Mouse (Mus musculus) intestine, embryonic 16.5 days (tissue): ENCODE measurements at regions not wholly inside any gene's neighbourhood (a gene's known extent, or its start where the extent isn't known, plus 50 kb on each side); places are given as distances from the start of the nearest gene placed in this dataset.
"Not testable (repeated sequence)": the region's sequence is repeated elsewhere in the genome, so short reads cannot be mapped to it uniquely, and the experiment has no call there.

Source experiments
- ATAC-seq: fragments of 200-750 bp; cut with Nextera tagmentation; 2 replicates; pipeline ENCODE4 v1.8.0; 2017; ENCODE audit warnings: moderate TSS enrichment, moderate library complexity
- H3K27ac ChIP-seq: fragments of 300-500 bp; sonication (generic); 2 replicates; pipeline ENCODE4 v1.5.1; 2014; ENCODE audit warnings: mild to moderate bottlenecking, low read length
- H3K27me3 ChIP-seq: fragments of 300-500 bp; sonication (generic); replicated peaks from 2 replicates; pipeline ENCODE4 v1.6.1; 2014; ENCODE audit warnings: low read length, control low read depth, mixed read lengths; ENCODE audit not compliant: control insufficient read depth, insufficient read depth
- H3K36me3 ChIP-seq: fragments of 300-500 bp; sonication (generic); 2 replicates; pipeline ENCODE4 v1.6.1; 2014; ENCODE audit warnings: low read length, control low read depth; ENCODE audit not compliant: control insufficient read depth, insufficient read depth
- H3K4me1 ChIP-seq: fragments of 300-500 bp; sonication (generic); 2 replicates; pipeline ENCODE4 v1.6.1; 2014; ENCODE audit warnings: low read length, control low read depth, mixed read lengths; ENCODE audit not compliant: control insufficient read depth, insufficient read depth
- H3K4me2 ChIP-seq: fragments of 300-500 bp; sonication (generic); 2 replicates; pipeline ENCODE4 v1.6.1; 2014; ENCODE audit warnings: low read depth, low read length, control low read depth
- H3K4me3 ChIP-seq: fragments of 300-500 bp; sonication (generic); 2 replicates; pipeline ENCODE4 v1.5.1; 2014; ENCODE audit warnings: mild to moderate bottlenecking, low read length
- H3K9ac ChIP-seq: fragments of 300-500 bp; sonication (generic); 2 replicates; pipeline ENCODE4 v1.6.1; 2014; ENCODE audit warnings: low read depth, low read length
- H3K9me3 ChIP-seq: fragments of 300-500 bp; sonication (generic); 2 replicates; pipeline ENCODE4 v1.6.1; 2016; ENCODE audit warnings: low read length, control low read depth; ENCODE audit not compliant: control insufficient read depth
- WGBS: fragments of 180-500 bp; shearing (Covaris S2); extraction: QIAGEN DNeasy Blood & Tissue Kit; methylation state at CpG from one replicate; pipeline ENCODE4 v1.1.7; 2014; 5-methylcytosine and 5-hydroxymethylcytosine counted together

GRCm38 (mm10) chr12:3124036-3124435, 185.7 kb downstream of the Rab10 start:
- H3K9me3 ChIP-seq, result no peaks in the 10 kb centered on the region
- no peaks in the 10 kb centered on the region for H3K36me3 ChIP-seq
- H3K4me2 ChIP-seq, result no peak overlapping the region
- 70% methylated on average over 1 of the region's 1 CpGs for WGBS
- no peak overlapping the region for H3K27ac ChIP-seq
- no peak overlapping the region for H3K9ac ChIP-seq
- no peak for ATAC-seq
- no peaks in the 10 kb centered on the region for H3K4me1 ChIP-seq
- H3K27me3 ChIP-seq, result no peaks in the 10 kb centered on the region
- no peak overlapping the region for H3K4me3 ChIP-seq

GRCm38 (mm10) chr12:3110589-3110988, 199.2 kb downstream of the Rab10 start:
- not testable (repeated sequence) for H3K4me3 ChIP-seq, ATAC-seq, H3K27ac ChIP-seq, H3K4me2 ChIP-seq, H3K9me3 ChIP-seq, H3K27me3 ChIP-seq, H3K4me1 ChIP-seq, H3K9ac ChIP-seq, H3K36me3 ChIP-seq
- 64% methylated on average over 11 of the region's 11 CpGs for WGBS

- ATAC-seq, H3K9me3 ChIP-seq, H3K27me3 ChIP-seq, H3K4me3 ChIP-seq, H3K4me1 ChIP-seq, H3K4me2 ChIP-seq, H3K27ac ChIP-seq, H3K36me3 ChIP-seq, H3K9ac ChIP-seq: not testable (repeated sequence)
- WGBS, result 84% methylated on average over 5 of the region's 5 CpGs
These were observed 200.1 kb downstream of the Rab10 start for GRCm38 (mm10) chr12:3109671-3110070.

GRCm38 (mm10) chr12:3101963-3102362, 207.8 kb downstream of the Rab10 start:
- WGBS, result 59% methylated on average over 5 of the region's 5 CpGs
- not testable (repeated sequence) for H3K9me3 ChIP-seq, H3K36me3 ChIP-seq

GRCm38 (mm10) chr12:3098175-3098574, 211.6 kb downstream of the Rab10 start:
- H3K36me3 ChIP-seq, H3K4me1 ChIP-seq: not testable (repeated sequence)
- 25% methylated on average over 2 of the region's 2 CpGs for WGBS

More at GRCm38 (mm10) chr12:3101963-3102362, 207.8 kb downstream of the Rab10 start:
- ATAC-seq, H3K4me1 ChIP-seq, H3K4me3 ChIP-seq, H3K27me3 ChIP-seq, H3K27ac ChIP-seq, H3K4me2 ChIP-seq, H3K9ac ChIP-seq: not testable (repeated sequence)

GRCm38 (mm10) chr12:3094509-3094908, 215.3 kb downstream of the Rab10 start:
- no peak overlapping the region for H3K4me3 ChIP-seq

More at GRCm38 (mm10) chr12:3098175-3098574, 211.6 kb downstream of the Rab10 start:
- ATAC-seq, result 0 out of 2 replicates have a peak, but pooled peaks have one; percentile 26
- H3K9me3 ChIP-seq, H3K4me3 ChIP-seq, H3K27ac ChIP-seq, H3K4me2 ChIP-seq, H3K27me3 ChIP-seq, H3K9ac ChIP-seq: not testable (repeated sequence)

GRCm38 (mm10) chr12:3092974-3093373, 216.8 kb downstream of the Rab10 start:
- H3K4me2 ChIP-seq, H3K9ac ChIP-seq, H3K9me3 ChIP-seq, H3K27ac ChIP-seq, H3K4me1 ChIP-seq, H3K4me3 ChIP-seq, H3K27me3 ChIP-seq, H3K36me3 ChIP-seq: not testable (repeated sequence)
- ATAC-seq, result peak; percentile 62
- 47% methylated on average over 2 of the region's 3 CpGs for WGBS

More at GRCm38 (mm10) chr12:3094509-3094908, 215.3 kb downstream of the Rab10 start:
- Histone ChIP-seq H3K27ac (no peak overlapping the region), H3K36me3 (no peaks in the 10 kb centered on the region), H3K9me3 (no peaks in the 10 kb centered on the region), H3K4me1 (no peaks in the 10 kb centered on the region), H3K27me3 (no peaks in the 10 kb centered on the region), H3K9ac (no peak overlapping the region), H3K4me2 (no peak overlapping the region)
- no peak for ATAC-seq
- 92% methylated on average over 5 of the region's 5 CpGs for WGBS

- not testable (repeated sequence) for ATAC-seq, H3K9ac ChIP-seq, H3K4me3 ChIP-seq, H3K9me3 ChIP-seq, H3K4me1 ChIP-seq, H3K4me2 ChIP-seq, H3K36me3 ChIP-seq, H3K27me3 ChIP-seq, H3K27ac ChIP-seq
- 70% methylated on average over 5 of the region's 5 CpGs for WGBS
These were observed 260.2 kb downstream of the Rab10 start for GRCm38 (mm10) chr12:3049546-3049945.

GRCm38 (mm10) chr12:3018446-3018845, 291.3 kb downstream of the Rab10 start:
- H3K4me2 ChIP-seq, H3K4me1 ChIP-seq, H3K36me3 ChIP-seq, H3K27ac ChIP-seq, H3K27me3 ChIP-seq, ATAC-seq, H3K4me3 ChIP-seq, H3K9me3 ChIP-seq, H3K9ac ChIP-seq: not testable (repeated sequence)
- WGBS, result 89% methylated on average over 16 of the region's 16 CpGs

GRCm38 (mm10) chr12:3016777-3017176, 293.0 kb downstream of the Rab10 start:
- H3K9ac ChIP-seq, result not testable (repeated sequence)

More at GRCm38 (mm10) chr12:3016777-3017176, 293.0 kb downstream of the Rab10 start:
- WGBS, result 90% methylated on average over 8 of the region's 8 CpGs
- not testable (repeated sequence) for H3K36me3 ChIP-seq, H3K27me3 ChIP-seq, ATAC-seq, H3K9me3 ChIP-seq, H3K27ac ChIP-seq, H3K4me1 ChIP-seq, H3K4me3 ChIP-seq, H3K4me2 ChIP-seq
